Mouse (Mus musculus) cerebellum, postnatal 36 days (tissue): Measurements from ENCODE around the gene Timm22.
A peak's percentile ranks its signal among the peaks of the same experiment; 100 is the strongest.

Experiments used
- DNase-seq, 2 experiments: peaks; one replicate each; pipeline ENCODE4 v3.0.0; 2021 to 2022; ENCODE audit warnings: mixed read lengths in 2 of 2

Gene Timm22

DNA sequence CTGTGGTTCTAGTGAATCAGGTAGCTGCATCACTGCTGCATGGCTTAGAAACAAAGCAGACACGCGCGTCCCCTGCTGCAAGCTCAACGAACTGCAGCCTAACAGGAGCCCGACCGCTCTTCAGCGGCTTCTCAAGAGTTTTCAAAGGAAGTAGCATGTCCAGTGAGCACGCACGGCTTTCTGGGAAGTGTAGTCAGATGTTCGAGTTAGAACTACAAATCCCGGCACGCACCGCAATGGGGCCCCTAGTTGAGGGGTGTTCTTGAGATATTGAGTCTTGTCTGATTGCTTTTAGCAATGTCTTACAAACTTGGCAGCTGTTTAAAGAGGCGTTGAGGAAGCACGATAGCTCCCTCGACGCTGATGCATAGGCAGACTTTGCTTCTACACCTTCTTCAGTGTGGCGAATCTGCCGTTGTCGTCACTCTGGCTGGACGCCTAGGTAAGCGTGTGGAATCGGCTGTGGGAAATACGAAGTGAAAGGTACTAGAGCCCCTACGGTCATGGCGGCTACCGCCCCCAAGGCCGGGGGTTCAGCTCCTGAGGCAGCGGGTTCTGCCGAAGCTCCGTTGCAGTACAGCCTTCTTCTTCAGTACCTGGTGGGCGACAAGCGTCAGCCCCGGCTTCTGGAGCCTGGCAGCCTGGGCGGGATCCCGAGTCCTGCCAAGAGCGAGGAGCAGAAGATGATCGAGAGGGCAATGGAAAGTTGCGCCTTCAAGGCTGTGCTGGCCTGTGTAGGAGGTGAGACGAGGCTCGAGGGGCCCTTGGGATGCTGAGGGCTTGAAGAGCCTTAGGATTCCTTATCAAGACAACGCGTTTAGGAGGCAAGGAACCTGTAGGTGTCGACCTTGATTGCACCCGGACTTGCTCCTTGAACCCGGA is at the start of gene Timm22:
Gene Timm22 (plus strand): TSS at position 251 of the 882 bp plus-strand sequence.
- peak; percentile 99 to 100 for DNase-seq

DNA sequence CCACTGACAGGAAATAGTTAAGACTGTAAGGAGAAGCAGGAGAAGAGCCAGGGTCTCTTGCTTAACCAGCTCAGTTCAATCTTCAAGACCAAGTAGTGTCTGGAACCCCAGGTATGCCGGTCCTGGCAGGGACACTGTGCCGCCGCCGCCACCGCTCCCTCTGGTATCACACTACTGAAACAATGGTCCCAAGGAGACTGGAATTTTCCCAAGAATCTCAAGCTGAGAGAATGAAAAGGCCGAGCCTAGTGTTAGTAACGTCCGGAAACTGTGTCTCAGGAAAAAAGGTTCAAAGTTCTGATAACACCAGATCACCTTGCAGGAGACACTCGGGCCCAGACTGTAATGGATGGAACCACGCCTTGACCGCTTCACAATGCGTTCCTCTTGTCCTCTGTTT is 49.3 kb upstream of the Timm22 start:
- no peak for DNase-seq

DNA sequence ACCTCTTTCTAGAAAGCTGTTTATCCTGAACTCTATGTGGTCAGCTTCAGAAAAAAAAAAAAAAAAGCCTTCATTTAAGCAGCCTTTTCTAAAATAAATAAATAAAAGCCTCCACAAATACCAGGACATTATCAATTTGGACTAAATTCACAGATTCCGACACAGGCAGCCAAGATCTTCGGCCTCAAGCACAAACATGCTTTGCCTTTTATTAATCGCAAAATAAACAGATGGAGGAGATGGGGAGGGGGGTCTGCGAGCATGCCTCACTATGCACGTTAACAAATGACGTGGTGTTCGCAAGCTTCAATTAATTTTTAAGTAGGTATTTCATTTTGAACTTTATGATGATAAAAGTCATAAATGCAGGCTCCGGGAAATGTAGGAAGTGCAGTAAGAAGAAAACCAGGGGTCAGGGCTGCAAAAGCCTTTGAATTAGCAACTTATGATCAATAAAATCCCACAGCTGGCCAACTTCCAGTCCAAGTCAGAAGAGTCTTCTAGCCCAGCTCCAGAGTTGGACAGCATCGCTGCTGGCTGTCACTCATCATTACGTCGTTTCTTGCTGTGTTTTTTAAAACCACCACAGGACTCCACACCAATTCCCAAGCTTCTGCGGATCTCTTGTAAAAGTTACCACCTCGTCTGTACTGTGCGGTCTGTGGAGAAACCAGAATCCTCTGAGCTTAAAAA is 48.0 kb upstream of the Timm22 start:
- DNase-seq = no peak

DNA sequence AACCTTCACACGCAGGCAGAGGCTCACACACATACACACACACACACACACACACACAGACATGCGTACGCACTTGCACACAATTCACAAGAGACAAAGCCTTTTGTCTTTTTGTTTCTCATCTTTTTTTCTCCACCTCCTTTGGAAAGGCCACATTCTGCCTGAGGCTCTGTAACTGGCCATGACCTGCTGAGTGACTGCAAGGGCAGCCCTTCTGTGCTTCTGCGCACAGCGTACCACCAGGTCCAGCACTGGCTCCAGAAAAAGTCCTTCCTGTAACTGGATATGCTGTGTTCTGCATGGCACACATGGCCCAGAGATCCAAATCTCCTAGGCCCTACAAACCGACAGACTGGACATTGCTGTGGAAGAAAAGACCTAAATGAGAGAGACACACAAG is 46.5 kb upstream of the Timm22 start:
- DNase-seq = no peak

DNA sequence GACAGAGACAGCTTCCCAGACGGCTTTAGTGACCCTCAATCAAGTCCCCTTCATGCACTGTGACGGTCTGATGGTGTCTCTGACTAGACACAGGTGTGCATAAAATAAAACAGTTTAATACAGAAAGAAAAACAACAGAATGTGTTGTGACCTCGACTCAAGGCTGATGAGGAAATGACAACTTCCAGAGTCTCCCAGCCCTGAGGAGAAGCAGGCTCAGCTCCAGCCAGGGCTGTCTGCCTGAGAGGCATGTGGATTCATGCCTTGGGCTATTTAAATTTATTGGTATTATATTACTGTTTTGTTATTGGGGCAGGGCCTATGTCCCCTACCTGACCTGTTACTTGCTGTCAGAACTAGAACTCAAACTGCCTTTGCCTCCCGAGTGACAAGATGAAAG is 45.3 kb upstream of the Timm22 start:
- DNase-seq = no peak

GRCm38 (mm10) chr11:76363178-76363577 is 43.6 kb upstream of the Timm22 start:
- DNase-seq = no peak

GRCm38 (mm10) chr11:76363636-76364035 is 43.1 kb upstream of the Timm22 start:
- DNase-seq = no peak

DNA sequence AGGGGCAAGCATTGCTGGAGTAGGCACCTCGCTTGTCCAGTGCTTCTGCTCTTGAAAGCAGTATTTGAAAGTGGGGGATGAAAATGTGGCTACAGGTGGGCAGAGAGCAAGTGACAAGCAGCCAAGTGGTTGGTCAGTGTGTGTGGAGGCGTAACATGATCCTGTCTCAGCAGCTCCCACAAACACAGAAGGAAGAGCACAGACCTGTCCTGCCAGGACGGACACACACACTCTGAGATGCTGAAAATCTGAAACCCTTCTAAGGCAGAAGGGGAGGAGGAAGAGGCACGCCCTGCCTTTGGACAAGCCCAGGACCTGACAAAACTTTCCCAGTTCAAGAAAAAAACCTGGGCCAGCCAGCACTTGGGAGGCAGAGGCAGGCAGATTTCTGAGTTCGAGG is 42.7 kb upstream of the Timm22 start:
- no peak for DNase-seq

GRCm38 (mm10) chr11:76366720-76367119 is 40.0 kb upstream of the Timm22 start:
- no peak for DNase-seq

DNA sequence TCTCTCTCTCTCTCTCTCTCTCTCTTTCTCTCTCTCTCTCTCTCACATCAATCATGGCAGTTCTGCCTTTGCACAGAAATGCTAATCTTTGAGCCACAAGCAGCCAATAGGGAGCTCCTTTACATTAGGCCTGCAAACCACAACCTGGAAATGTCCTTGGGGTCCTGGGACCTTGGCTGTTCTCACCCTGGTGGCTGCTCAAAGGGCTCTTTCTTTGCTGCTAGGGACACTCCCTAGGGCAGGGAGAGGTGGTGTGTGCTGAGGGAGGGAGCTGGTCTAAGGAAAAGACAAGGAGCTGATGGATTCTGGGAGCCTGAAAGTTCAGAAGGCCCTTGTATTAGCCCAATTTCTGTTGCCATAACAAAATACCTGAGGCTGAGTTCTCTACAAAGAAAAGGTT is 36.3 kb upstream of the Timm22 start:
- DNase-seq = no peak

GRCm38 (mm10) chr11:76372120-76372519 is 34.6 kb upstream of the Timm22 start:
- peak in 1 of 2 experiments; percentile 32 for DNase-seq

DNA sequence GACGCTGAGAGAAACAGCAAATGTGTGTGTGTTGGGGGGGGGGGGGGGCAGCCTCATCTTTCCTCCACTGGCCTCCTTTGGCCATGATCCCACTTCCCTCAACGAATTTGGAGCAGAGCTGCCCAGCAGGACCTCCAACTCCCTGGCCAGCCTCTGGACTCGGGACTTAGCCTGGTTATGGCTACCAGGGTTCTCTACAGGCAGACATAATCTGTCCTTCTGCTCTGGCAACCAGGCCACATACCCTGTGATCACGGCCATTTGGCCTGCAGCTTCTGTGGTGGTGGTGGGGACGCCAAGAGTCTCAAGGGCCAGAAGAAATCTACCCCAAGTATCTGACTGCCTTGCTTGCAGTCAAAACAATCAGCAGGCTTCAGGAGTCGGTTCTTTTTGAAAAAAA is 34.2 kb upstream of the Timm22 start:
- peak; percentile 58 to 59 for DNase-seq

GRCm38 (mm10) chr11:76374491-76375185 is 32.1 kb upstream of the Timm22 start:
- no peak for DNase-seq

DNA sequence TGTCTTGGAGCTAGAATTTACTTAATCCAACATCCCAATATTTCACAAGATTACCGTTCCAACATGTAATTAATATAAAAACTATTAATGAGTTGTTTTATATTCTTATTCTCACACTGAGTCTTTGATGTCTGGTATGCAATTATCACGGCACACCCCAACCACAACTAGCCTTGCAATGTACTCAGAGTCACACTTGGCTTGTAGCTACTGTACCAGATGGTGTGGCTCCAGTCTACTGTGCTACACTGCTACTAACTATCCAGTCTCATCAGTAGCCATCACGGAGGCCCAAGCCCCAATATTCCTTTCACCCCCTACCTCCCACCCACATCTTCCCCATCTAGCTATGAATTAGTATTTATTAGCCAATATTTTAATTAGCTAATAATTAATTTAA is 30.3 kb upstream of the Timm22 start:
- DNase-seq = no peak

GRCm38 (mm10) chr11:76379921-76380544 is 26.7 kb upstream of the Timm22 start:
- DNase-seq = no peak

DNA sequence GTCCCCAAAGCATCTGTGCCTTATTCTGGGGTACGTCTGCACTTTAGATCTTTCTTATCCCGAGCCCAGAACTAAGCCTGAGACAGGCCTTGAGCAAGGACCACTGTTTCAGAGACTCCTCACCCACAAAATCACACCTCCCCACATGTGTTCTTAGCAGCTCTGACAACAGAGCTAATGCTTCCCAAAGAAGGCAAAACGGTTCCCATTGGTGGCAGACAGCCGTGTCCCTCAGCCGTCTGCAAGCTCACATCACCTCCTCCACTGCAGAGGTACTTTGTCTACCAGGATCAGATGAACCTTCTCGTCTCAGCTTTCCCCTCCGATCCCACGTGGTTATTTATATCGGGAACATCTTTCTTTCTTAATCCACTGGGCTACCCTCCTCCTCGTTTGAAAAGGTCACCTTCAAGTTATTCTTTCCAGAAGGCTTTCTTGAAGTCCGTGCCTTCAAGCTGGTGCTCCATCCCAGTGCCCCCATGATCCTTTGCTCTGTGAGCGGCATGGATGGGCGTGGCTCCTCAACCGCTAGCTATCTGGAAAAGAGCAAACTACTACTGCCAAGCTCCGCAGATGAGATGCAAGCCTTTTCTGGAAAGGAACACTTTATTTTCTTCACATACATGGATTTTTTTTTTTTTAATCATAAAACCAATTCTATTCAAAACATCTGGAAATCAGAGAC is 25.4 kb upstream of the Timm22 start:
- DNase-seq = no peak

DNA sequence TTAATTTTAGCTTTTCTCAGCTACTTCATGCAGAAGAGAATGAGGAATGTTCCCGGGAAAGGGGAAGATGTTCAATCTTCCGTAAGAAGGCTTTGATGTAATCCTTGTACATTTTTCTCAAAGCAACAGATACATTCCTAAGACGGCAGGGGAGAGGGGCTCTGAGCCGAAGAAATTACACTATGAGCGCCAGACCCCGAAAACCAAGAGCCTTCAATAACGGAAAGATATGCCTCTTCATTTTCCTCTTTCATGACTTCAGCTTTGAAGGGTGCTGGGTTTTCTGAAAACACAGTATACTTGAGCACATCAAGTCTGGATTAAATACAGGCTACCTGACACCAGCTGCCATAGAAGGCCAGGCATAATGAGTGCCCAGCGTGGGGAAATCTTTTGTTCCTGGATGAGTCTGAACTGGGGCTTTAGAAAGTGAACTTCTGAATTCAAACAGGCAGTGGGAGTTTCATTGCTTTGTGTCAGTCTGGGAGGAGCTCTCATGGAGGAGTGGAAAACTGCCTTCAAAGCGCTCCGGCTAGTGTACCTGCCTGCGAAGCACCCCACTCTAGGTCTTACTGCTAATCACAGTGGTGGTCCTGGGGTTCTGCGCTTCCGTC is 23.9 kb upstream of the Timm22 start:
- no peak for DNase-seq

DNA sequence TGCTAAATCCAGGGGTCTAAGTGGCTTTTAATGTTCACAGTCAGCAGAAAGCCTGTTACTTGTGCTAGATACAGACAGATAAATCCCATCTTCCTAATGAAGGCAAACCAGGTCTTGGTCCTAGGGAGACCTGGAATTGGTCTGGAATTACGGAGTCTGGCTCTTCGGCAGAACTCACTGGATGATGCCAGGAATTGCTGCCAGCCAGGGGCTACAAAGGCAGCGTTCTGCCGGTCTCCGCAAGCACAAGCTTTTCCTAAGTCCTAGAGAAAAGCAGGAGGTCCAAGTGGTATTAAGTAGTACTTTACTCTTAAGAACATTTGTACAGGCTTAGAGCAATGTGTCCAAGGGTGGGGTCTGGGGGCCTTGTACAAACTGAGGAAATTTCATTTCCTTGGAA is 22.4 kb upstream of the Timm22 start:
- peak in 1 of 2 experiments; percentile 37 for DNase-seq

DNA sequence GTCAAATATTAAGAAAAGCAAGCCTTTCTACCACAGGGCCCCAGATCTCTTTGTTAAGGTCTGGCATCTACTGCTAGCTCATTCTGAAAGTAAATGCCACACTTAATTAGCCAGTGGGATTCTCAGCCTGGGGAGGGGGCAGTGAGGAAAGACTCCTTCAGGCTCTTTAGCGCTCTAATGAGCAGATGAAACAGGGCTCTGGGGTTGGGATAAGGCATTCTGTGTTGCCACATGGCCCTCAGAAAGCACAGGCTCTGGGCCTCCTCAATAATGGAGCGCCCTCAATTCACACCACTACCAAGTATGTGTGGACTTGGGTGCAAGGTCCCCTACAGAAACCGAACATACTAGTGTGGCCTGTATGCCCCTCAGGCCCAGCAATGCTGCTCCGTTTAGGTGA is 21.7 kb upstream of the Timm22 start:
- no peak for DNase-seq

DNA sequence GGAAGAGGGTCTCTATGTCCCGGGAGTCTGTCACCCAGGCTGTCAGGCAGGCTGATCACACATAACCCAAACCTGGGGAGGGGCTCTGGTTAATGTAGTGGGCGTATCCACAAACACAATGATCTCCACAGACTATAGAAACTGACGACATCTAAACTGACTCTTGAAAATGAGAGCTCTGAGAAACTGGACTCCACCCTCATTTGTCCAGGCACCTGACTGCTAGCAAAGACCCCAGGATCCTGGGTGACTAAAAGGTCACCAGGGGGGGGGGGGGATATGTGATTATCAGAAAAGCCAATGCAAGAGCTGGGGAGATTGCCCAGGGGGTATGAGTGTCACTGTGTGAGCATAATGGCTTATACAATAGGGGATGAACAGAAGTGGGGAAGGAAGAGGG is 21.0 kb upstream of the Timm22 start:
- no peak for DNase-seq

DNA sequence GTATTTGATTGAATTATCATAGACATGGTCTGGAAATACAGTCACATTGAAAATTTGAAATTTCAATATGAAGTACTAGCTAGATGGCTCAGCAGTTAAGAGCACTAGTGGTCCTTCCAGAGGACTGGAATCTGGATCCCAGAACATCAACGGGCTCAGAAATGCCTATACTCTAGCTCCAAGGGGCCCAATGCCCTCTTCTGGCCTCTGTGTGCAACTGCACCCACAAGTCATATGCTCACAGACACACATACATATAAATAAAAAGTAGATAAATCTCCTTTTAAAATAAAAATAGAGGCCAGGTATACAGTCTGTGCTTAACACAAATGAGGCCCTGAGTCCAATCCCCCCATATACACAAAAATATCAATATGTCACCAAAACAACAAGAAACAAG is 19.7 kb upstream of the Timm22 start:
- no peak for DNase-seq

- DNase-seq = no peak
Measured at GRCm38 (mm10) chr11:76388711-76389110, 18.0 kb upstream of the Timm22 start.
